Mouse (Mus musculus) neural tube, embryonic 15.5 days (tissue): ENCODE measurements around the gene Slit3. TPM values are rescaled to one million over a fixed set of nuclear protein-coding genes. Genes with fewer than 3 reads are reported as not detected.

Experiments used
- ATAC-seq: fragments of 200-750 bp; cut with Nextera tagmentation; 2 replicates; pipeline ENCODE4 v1.8.0; 2017; ENCODE audit warnings: mild to moderate bottlenecking, moderate TSS enrichment, moderate library complexity; ENCODE audit not compliant: low FRiP score
- H3K27ac ChIP-seq: fragments of 300-500 bp; sonication (generic); replicated peaks from 2 replicates; pipeline ENCODE4 v1.5.1; 2015; ENCODE audit warnings: mild to moderate bottlenecking, inconsistent platforms
- H3K27me3 ChIP-seq: fragments of 300-500 bp; sonication (generic); replicated peaks from 2 replicates; pipeline ENCODE4 v1.6.1; 2015; ENCODE audit warnings: inconsistent platforms
- H3K36me3 ChIP-seq: fragments of 300-500 bp; sonication (generic); 2 replicates; pipeline ENCODE4 v1.6.1; 2015; ENCODE audit warnings: inconsistent platforms
- H3K4me1 ChIP-seq: fragments of 300-500 bp; sonication (generic); 2 replicates; pipeline ENCODE4 v1.6.1; 2015; ENCODE audit warnings: inconsistent platforms
- H3K4me2 ChIP-seq: fragments of 300-500 bp; sonication (generic); 2 replicates; pipeline ENCODE4 v1.6.1; 2015; ENCODE audit warnings: inconsistent platforms, mild to moderate bottlenecking, moderate library complexity
- H3K4me3 ChIP-seq: fragments of 300-500 bp; sonication (generic); replicated peaks from 2 replicates; pipeline ENCODE4 v1.5.1; 2015; ENCODE audit warnings: mild to moderate bottlenecking, inconsistent platforms
- H3K9ac ChIP-seq: fragments of 300-500 bp; sonication (generic); replicated peaks from 2 replicates; pipeline ENCODE4 v1.6.1; 2015; ENCODE audit warnings: mild to moderate bottlenecking, inconsistent platforms
- H3K9me3 ChIP-seq: fragments of 300-500 bp; sonication (generic); replicated peaks from 2 replicates; pipeline ENCODE4 v1.6.1; 2016; ENCODE audit warnings: inconsistent platforms
- WGBS: fragments of 180-500 bp; shearing (Covaris S2); methylation state at CpG from one replicate; pipeline ENCODE4 v1.1.7; 2015; ENCODE audit warnings: mixed read lengths; 5-methylcytosine and 5-hydroxymethylcytosine counted together
- polyA plus RNA-seq: library from polyadenylated mRNA; unstranded; fragments of >200 nt; fragmentation: Nextera tagmentation; extraction: Ambion mirVana; gene quantifications from 2 replicates; pipeline ENCODE4 v1.2.1, GENCODE M21; 2015

The Slit3 gene
- polyA plus RNA-seq, 1 experiment from 2014 or later, result 26.2 TPM

DNA sequence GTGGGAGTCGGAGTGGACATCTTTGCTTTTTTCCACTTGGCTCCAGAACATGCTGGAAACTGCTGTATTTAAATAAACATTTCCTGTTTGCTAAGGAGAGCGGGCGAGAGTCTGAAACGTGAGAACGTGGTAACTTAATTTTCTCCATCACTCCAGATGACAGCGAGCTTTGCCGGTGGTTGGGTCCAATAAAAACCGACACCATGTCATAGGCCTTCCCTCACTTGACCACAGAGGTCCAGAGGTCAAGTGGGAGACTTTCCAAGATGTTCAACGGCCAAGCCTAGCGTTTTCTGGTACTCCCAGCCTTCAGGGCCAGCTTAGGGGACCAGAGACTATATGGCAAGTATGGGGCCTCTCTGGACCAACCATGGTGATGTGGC lies 4.1 kb downstream of the Slit3 start:
- H3K9ac ChIP-seq, result no peak overlapping the region
- WGBS, result 71% methylated on average over 10 of the region's 10 CpGs
- H3K4me2 ChIP-seq, result no peak overlapping the region
- H3K27ac ChIP-seq, result no peak overlapping the region
- peaks cover 42% of the 10 kb centered on the region for H3K4me1 ChIP-seq
- no peaks in the 10 kb centered on the region for H3K36me3 ChIP-seq
- ATAC-seq, result no peak
- no peaks in the 10 kb centered on the region for H3K9me3 ChIP-seq
- no peak overlapping the region for H3K4me3 ChIP-seq
- H3K27me3 ChIP-seq, result peaks cover 49% of the 10 kb centered on the region

DNA sequence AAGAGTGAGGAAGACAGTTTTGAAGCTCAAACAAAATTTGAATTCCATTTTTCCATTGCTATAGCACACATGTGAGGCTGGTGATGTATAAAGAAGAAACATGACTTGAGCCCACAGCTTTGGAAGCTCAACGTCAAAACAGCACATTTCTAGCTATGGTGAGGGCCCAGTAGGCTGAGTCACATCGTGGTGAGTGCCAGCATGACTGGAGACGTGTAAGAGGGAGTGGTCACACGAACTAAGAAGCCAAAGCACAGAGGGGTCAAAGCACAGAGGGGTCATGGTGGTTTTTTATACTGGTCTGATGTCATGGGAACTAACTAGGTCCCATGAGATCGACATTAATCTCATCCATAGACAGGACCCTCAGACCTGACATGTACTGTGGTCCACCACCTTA lies 10.7 kb downstream of the Slit3 start:
- Histone ChIP-seq H3K27ac (no peak overlapping the region), H3K4me3 (no peak overlapping the region), H3K4me2 (no peak overlapping the region), H3K9me3 (no peaks in the 10 kb centered on the region), H3K27me3 (0 out of 2 replicates have a peak, but pooled peaks cover 6% of the 10 kb centered on the region), H3K4me1 (no peaks in the 10 kb centered on the region), H3K36me3 (no peaks in the 10 kb centered on the region), H3K9ac (no peak overlapping the region)
- WGBS, result 80% methylated on average over 5 of the region's 5 CpGs
- no peak for ATAC-seq

DNA sequence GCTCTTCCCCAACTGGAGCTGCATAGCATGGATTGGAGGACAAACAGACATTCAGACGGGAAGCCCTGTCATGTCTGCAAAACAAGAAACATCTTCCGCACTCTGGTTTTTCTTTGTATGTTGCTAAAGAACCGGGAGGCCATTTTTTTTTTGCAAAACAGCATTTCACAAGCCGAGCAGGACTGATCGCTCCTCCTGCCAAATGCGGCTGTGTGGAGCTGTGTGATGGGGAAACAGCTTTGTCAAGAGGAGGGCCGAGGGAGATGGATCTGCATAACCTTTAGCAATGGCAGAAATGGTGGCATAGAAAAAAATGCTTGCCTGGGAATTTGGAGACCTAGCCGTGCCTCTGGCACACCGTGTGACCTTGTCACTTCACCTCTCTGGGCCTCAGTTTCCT lies 15.6 kb downstream of the Slit3 start:
- 90% methylated on average over 9 of the region's 9 CpGs for WGBS
- no peak overlapping the region for H3K27ac ChIP-seq

DNA sequence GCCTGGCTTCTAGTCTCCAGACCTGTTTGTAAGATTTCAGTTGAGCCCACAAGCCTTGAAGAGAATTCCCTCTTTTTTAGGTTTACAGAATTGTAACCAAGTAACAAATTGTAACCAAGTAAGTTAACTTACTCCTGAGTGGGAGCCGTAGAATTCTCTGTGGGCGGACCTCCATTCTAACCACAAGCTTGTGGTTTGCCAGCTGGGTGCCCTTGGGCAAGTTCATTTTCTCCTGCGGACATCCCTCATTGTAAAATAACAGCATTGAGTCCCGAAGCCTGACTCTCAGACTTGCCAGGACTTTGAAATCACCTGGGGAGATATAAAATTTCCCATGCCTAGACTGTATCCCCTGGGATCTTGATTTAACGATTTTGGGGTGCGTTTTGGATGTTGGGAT lies 19.1 kb downstream of the Slit3 start:
- no peak overlapping the region for H3K4me2 ChIP-seq
- WGBS, result 79% methylated on average over 6 of the region's 6 CpGs
- H3K27ac ChIP-seq, result no peak overlapping the region
- H3K4me1 ChIP-seq, result peaks cover 12% of the 10 kb centered on the region
- H3K36me3 ChIP-seq, result no peaks in the 10 kb centered on the region
- H3K27me3 ChIP-seq, result 0 out of 2 replicates have a peak, but pooled peaks cover 3% of the 10 kb centered on the region
- H3K4me3 ChIP-seq, result no peak overlapping the region
- no peaks in the 10 kb centered on the region for H3K9me3 ChIP-seq
- H3K9ac ChIP-seq, result no peak overlapping the region
- no peak for ATAC-seq

More for the DNA sequence above, 15.6 kb downstream of the Slit3 start:
- 0 out of 2 replicates have a peak, but pooled peaks cover 4% of the 10 kb centered on the region for H3K27me3 ChIP-seq
- H3K9ac ChIP-seq, result no peak overlapping the region
- H3K36me3 ChIP-seq, result no peaks in the 10 kb centered on the region
- no peak overlapping the region for H3K4me3 ChIP-seq
- H3K4me1 ChIP-seq, result no peaks in the 10 kb centered on the region
- no peaks in the 10 kb centered on the region for H3K9me3 ChIP-seq
- no peak overlapping the region for H3K4me2 ChIP-seq
- ATAC-seq, result no peak

DNA sequence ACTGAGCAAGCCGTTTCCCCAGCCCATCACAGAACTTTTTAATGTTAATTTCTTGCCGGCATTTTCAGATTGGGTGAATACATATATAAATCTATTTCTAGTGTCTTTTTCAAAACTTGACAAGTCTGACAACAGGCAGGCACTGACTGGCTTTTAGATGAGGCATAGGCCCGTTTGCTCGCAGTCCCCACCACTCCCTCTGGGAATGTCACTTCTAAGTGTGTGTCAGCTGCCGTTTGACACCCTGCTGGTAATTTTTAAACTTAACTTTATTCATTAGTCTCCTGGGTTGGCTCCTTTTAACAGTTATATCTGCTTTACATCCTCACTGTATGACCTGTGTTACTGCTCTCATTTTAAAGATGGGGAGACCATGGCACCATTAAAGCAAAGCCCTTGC lies 21.2 kb downstream of the Slit3 start:
- ATAC-seq, result no peak
- no peak overlapping the region for H3K4me3 ChIP-seq
- WGBS, result 63% methylated on average over 5 of the region's 5 CpGs

DNA sequence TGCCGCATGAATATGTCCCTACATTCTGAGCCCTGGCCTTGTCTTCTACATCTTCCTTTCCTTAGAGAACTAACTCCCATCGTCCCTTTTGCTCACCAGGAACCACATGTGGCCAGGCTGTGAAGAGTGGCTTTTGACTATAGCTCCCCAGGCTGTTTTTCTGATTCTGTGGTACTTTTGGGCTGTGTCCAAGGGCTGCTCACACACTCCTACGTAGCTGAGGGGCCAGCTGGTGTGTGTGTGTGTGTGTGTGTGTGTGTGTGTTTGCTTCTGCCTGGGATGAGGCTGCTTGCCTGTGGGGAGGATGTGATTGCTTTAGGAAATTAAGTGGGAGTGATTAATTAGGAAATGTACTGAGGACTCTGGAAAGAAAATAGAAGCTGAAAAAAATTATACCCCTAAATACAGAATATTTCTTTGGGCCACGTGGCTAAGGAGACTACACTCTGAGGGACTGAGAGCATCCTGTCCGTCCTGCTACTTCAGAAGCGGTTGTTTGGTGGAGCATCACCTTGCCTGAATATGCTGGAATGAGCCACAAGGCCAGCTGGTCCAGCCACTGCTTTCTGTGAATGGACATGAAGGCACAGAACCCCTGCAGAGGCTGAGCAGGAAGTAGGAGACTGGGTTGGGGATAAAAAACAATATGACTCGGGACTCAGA lies 21.8 kb downstream of the Slit3 start:
- no peak overlapping the region for H3K4me3 ChIP-seq
- H3K4me1 ChIP-seq, result peaks cover 12% of the 10 kb centered on the region
- H3K27ac ChIP-seq, result no peak overlapping the region
- no peaks in the 10 kb centered on the region for H3K9me3 ChIP-seq
- H3K9ac ChIP-seq, result no peak overlapping the region
- WGBS, result 44% methylated on average over 7 of the region's 7 CpGs
- no peaks in the 10 kb centered on the region for H3K36me3 ChIP-seq
- no peak for ATAC-seq
- H3K4me2 ChIP-seq, result no peak overlapping the region
- peaks cover 10% of the 10 kb centered on the region; the same call in 1 of the 2 replicates for H3K27me3 ChIP-seq

More for the DNA sequence above, 21.2 kb downstream of the Slit3 start:
- Histone ChIP-seq H3K36me3 (no peaks in the 10 kb centered on the region), H3K9me3 (no peaks in the 10 kb centered on the region), H3K27ac (no peak overlapping the region), H3K9ac (no peak overlapping the region), H3K27me3 (peaks cover 10% of the 10 kb centered on the region; the same call in 1 of the 2 replicates), H3K4me2 (no peak overlapping the region), H3K4me1 (peaks cover 12% of the 10 kb centered on the region)

DNA sequence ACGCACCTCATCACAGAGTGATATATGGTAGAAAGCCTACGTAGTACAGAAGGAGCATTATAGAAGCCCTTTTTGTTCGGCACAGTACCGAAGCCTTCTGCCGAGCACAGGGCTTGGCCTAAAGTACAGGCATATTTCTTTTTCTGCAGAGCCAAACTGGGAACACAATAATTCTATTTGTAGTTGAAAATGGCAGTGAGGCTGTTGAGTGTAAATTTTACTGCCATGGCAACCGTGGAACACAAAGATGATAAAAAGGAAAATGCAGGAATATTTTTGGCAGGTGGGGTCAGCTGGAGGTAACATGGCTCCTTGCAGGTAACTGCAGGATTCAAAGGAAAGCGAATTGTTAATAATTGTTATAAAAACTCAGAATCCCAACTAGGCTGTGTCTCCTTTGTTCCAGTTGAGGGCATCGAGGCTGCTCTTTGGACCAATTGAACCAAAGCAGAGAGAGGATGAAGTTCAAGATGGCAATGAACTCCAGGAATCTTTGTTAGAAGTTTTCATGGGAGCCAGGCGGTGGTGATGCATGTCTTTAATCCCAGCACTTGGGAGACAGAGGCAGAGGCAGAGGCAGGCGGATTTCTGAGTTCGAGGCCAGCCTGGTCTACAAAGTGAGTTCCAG lies 26.9 kb downstream of the Slit3 start:
- Histone ChIP-seq H3K4me3 (no peak overlapping the region), H3K9me3 (no peaks in the 10 kb centered on the region), H3K4me2 (no peak overlapping the region), H3K9ac (no peak overlapping the region), H3K4me1 (peaks cover 13% of the 10 kb centered on the region), H3K27me3 (peaks cover 16% of the 10 kb centered on the region; the same call in 1 of the 2 replicates), H3K27ac (no peak overlapping the region), H3K36me3 (no peaks in the 10 kb centered on the region)
- 83% methylated on average over 11 of the region's 11 CpGs for WGBS
- no peak for ATAC-seq

DNA sequence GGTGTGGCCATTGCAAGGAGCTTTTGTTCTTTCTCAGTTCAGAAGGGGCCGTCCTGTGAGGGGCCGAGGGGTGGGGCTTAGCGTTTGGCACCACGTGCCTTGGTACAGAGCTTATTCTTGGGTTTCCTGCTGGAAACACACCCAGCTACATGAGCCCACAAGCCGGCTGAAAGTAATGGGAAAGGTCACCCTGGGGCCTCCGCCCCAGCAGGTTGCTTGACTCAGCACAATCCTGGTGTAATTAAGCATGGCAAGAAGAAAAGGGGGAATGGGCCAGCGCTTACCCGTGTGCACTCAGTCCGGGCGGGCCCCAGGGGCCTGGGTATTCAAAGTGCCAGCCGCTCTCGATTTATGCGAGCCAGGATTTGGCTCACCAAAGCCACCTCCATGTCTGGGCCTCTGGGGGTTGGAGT lies 30.5 kb downstream of the Slit3 start:
- Histone ChIP-seq H3K27ac (no peak overlapping the region), H3K27me3 (peaks cover 26% of the 10 kb centered on the region), H3K9me3 (no peaks in the 10 kb centered on the region), H3K36me3 (no peaks in the 10 kb centered on the region), H3K4me2 (peak overlapping the region; percentile 42), H3K9ac (no peak overlapping the region), H3K4me3 (no peak overlapping the region), H3K4me1 (peaks cover 7% of the 10 kb centered on the region)
- peak; percentile 81 for ATAC-seq
- 5% methylated on average over 13 of the region's 13 CpGs for WGBS

DNA sequence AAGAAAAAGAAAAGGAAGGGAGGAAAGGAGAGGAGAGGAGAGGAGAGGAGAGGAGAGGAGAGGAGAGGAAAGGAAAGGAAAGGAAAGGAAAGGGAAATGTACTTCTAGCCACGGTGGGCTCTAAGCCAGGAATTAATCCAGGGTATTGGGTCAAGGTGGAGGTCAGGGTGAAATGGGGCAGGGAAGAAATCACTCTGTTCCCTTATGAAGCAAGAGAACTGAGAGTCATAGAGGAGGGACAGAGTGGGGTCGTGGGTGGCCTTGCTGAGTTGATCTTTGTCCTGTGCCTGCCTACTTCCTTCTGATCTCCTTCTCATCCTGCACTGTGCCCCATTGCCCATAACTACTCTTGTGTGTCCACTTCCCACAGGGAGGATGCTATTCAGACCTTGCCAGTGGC lies 31.9 kb downstream of the Slit3 start:
- no peak for ATAC-seq
- H3K4me3 ChIP-seq, result no peak overlapping the region
- no peaks in the 10 kb centered on the region for H3K36me3 ChIP-seq
- no peak overlapping the region for H3K4me2 ChIP-seq
- no peak overlapping the region for H3K9ac ChIP-seq
- H3K9me3 ChIP-seq, result no peaks in the 10 kb centered on the region
- no peak overlapping the region for H3K27ac ChIP-seq
- H3K27me3 ChIP-seq, result peaks cover 25% of the 10 kb centered on the region
- H3K4me1 ChIP-seq, result peaks cover 7% of the 10 kb centered on the region
- WGBS, result 55% methylated on average over 2 of the region's 2 CpGs

DNA sequence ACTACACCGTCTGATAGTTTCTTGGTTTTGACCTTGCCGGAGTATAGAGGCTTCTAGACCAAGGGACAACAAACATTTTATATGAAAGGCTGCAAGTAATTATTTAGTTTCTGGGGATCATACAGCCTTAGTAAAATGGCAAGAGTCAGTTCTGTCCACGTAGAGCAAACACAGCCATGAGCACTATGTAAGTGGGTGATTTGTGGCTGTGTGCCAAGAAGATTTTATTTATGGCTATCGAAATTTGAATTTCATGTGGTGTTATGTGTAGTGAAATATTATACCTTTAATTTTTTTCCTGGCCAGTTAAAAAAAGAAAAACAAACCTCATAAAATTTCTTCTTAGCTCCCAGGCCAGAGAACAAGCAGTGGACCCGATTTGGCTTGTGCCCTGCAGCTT lies 33.4 kb downstream of the Slit3 start:
- H3K36me3 ChIP-seq, result no peaks in the 10 kb centered on the region
- peaks cover 7% of the 10 kb centered on the region for H3K4me1 ChIP-seq
- H3K27ac ChIP-seq, result no peak overlapping the region
- ATAC-seq, result no peak
- H3K4me3 ChIP-seq, result no peak overlapping the region
- H3K4me2 ChIP-seq, result no peak overlapping the region
- H3K9me3 ChIP-seq, result no peaks in the 10 kb centered on the region
- WGBS, result 86% methylated on average over 5 of the region's 5 CpGs
- no peak overlapping the region for H3K9ac ChIP-seq
- H3K27me3 ChIP-seq, result peaks cover 25% of the 10 kb centered on the region

DNA sequence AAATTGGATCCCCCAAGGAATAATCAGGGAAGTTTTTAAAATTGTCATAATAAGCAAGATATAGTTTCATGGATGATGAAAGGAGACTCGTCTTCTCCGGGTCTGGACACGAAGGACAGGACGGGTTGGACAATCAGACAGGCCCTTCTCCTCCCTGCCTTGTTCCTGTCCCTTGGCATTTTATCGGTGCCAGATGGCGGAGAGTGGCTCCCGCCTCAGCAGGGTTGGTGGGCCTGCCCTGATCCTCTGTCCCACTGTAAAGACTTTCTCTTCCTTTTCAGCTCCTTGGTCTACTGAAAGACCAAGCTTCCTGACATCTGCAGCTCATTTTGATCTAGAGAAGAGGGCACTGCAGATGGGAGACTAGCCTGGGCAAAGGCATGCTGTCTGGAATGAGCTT lies 34.3 kb downstream of the Slit3 start:
- WGBS, result 91% methylated on average over 7 of the region's 7 CpGs
- H3K4me3 ChIP-seq, result no peak overlapping the region
- no peak overlapping the region for H3K9ac ChIP-seq
- H3K36me3 ChIP-seq, result no peaks in the 10 kb centered on the region
- ATAC-seq, result no peak
- peaks cover 7% of the 10 kb centered on the region for H3K4me1 ChIP-seq
- no peaks in the 10 kb centered on the region for H3K9me3 ChIP-seq
- H3K27ac ChIP-seq, result no peak overlapping the region
- H3K4me2 ChIP-seq, result no peak overlapping the region
- H3K27me3 ChIP-seq, result peaks cover 20% of the 10 kb centered on the region

DNA sequence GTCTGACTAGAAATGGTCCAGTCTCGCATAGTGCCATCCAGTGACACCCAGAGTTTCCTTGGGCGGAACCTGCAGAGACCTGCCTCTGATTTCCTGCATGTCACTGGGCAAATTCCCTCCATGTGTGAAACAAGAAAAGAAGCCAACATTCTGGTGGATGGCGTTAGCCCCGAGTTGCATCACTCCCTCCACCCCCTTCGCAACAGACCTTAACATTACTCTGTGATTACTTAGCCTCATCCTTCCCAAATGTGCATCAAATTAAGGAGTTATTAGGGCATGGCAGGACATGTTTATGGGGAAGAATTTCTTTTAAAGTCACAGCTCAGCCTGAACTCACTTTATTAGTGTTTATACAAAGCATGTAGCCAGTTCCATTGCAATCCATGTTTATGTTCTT lies 35.7 kb downstream of the Slit3 start:
- no peak for ATAC-seq
- H3K36me3 ChIP-seq, result no peaks in the 10 kb centered on the region
- H3K4me2 ChIP-seq, result no peak overlapping the region
- peaks cover 3% of the 10 kb centered on the region for H3K4me1 ChIP-seq
- H3K4me3 ChIP-seq, result no peak overlapping the region
- no peak overlapping the region for H3K9ac ChIP-seq
- no peak overlapping the region for H3K27ac ChIP-seq
- H3K27me3 ChIP-seq, result peaks cover 20% of the 10 kb centered on the region
- WGBS, result 92% methylated on average over 5 of the region's 5 CpGs
- H3K9me3 ChIP-seq, result no peaks in the 10 kb centered on the region
